Comparison of ENCODE assay signal across 10 mouse cellular contexts in the genomic region with DNA sequence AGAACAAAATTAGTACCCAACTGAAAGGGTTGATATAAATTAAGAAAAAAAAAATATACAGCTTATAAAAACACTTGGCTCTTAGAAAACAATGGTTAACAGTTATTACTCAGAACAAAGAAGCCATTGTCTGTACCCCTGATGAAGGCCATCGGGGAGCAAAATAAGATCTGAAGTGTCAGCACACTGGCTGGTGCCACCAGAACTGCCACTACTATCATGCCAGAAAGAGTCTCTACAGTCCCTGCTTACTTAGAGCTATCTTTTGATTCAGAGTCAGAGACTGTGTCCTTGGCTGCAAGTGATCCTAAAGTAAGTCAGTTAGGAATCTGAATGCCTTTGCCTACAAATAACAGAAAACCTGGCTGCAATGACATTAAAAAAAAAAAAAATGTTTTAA. TPM values are rescaled to one million over a fixed set of nuclear protein-coding genes. Genes with fewer than 3 reads are reported as not detected.
A peak's percentile ranks its signal among the peaks of the same experiment; 100 is the strongest.
DNase-seq lines count a peak whose midpoint lies in the region; ATAC-seq lines count a peak whose summit lies in the region.
"Had no signal": no experiment of that assay in that cellular context is flagged by ENCODE, and none has a peak within 500 bp of the region (broad histone marks: within the 10 kb centered on the region; RNA-seq: fewer than 3 reads in every experiment).

No protein-coding gene starts in this region.

- peak overlapping the region; percentile 64 for H3K27ac ChIP-seq in heart, embryonic 16.5 days (ENCODE audit: low read length)
- peak overlapping the region; percentile 20 for H3K27ac ChIP-seq in hindbrain, embryonic 16.5 days (ENCODE audit: low read depth, low read length)
- H3K27ac ChIP-seq: embryonic facial prominence, embryonic 12.5 days; limb, embryonic 15.5 days had no signal

- no peaks in the 10 kb centered on the region for H3K27me3 ChIP-seq in heart, embryonic 16.5 days (ENCODE audit: control insufficient read depth, insufficient read depth, low read length)
- no peaks in the 10 kb centered on the region for H3K27me3 ChIP-seq in hindbrain, embryonic 16.5 days (replicated peaks; ENCODE audit: control insufficient read depth, insufficient read depth, low read length)
- H3K27me3 ChIP-seq: embryonic facial prominence, embryonic 12.5 days; limb, embryonic 15.5 days had no signal

- H3K4me3 ChIP-seq in heart, embryonic 16.5 days (ENCODE audit: low read length) = no peak overlapping the region
- no peak overlapping the region for H3K4me3 ChIP-seq in hindbrain, embryonic 16.5 days (ENCODE audit: low read length)
- H3K4me3 ChIP-seq: embryonic facial prominence, embryonic 12.5 days; limb, embryonic 15.5 days had no signal

- no peaks in the 10 kb centered on the region for H3K9me3 ChIP-seq in heart, embryonic 16.5 days (replicated peaks; ENCODE audit: control insufficient read depth, low read length)
- no peaks in the 10 kb centered on the region for H3K9me3 ChIP-seq in hindbrain, embryonic 16.5 days (ENCODE audit: control insufficient read depth, low read length)
- H3K9me3 ChIP-seq: limb, embryonic 15.5 days had no signal

- 35% methylated on average over 1 of the region's 1 CpGs for WGBS in heart, embryonic 16.5 days
- 10% methylated on average over 1 of the region's 1 CpGs for WGBS in hindbrain, embryonic 16.5 days

- 0 out of 2 replicates have a peak overlapping the region, but pooled peaks have one; percentile 21 for H3K9ac ChIP-seq in heart, embryonic 16.5 days (ENCODE audit: low read length)
- H3K9ac ChIP-seq in hindbrain, embryonic 16.5 days (ENCODE audit: low read depth, low read length) = no peak overlapping the region
- H3K9ac ChIP-seq: embryonic facial prominence, embryonic 12.5 days; limb, embryonic 15.5 days had no signal

- H3K4me1 ChIP-seq in heart, embryonic 16.5 days (ENCODE audit: control insufficient read depth, insufficient read depth, low read length) = peaks cover 21% of the 10 kb centered on the region
- peaks cover 3% of the 10 kb centered on the region; the same call in 1 of the 2 replicates for H3K4me1 ChIP-seq in hindbrain, embryonic 16.5 days (ENCODE audit: control insufficient read depth, insufficient read depth, low read depth, low read length)
- H3K4me1 ChIP-seq: embryonic facial prominence, embryonic 12.5 days had no signal

- no peaks in the 10 kb centered on the region for H3K36me3 ChIP-seq in heart, embryonic 16.5 days (ENCODE audit: control insufficient read depth, insufficient read depth)
- no peaks in the 10 kb centered on the region for H3K36me3 ChIP-seq in hindbrain, embryonic 16.5 days (ENCODE audit: control insufficient read depth, insufficient read depth, low read length)
- H3K36me3 ChIP-seq: embryonic facial prominence, embryonic 12.5 days; limb, embryonic 15.5 days had no signal

- no peak for DNase-seq in heart, adult 18-20 months
- peak; percentile 60 for DNase-seq in testis, postnatal 14 days (ENCODE audit: low spot score)
- DNase-seq in testis, postnatal 10 days (ENCODE audit: low spot score) = no peak
- DNase-seq in retina, postnatal 1 day = peak; percentile 73
- no peak for DNase-seq in adrenal gland, adult 8-10 months
- DNase-seq in kidney, adult 8-10 months = no peak

- no peak overlapping the region for H3K4me2 ChIP-seq in heart, embryonic 16.5 days (ENCODE audit: low read depth, low read length)
- H3K4me2 ChIP-seq in hindbrain, embryonic 16.5 days (ENCODE audit: low read length) = no peak overlapping the region
- H3K4me2 ChIP-seq: embryonic facial prominence, embryonic 12.5 days; limb, embryonic 15.5 days had no signal

- no peak for ATAC-seq in heart, embryonic 16.5 days (replicated peaks; ENCODE audit: extremely low read depth, insufficient read depth, low FRiP score)
- no peak for ATAC-seq in hindbrain, embryonic 16.5 days

RNA-seq across cellular contexts. Expression of gene Cap1, which starts 5.7 kb away (rescaled TPM):
- polyA plus RNA-seq in heart, embryonic 16.5 days (2015; fragmentation: Nextera tagmentation; extraction: Ambion mirVana) = 44.3 and 51.9 TPM in 2 replicates
- total RNA-seq in heart, adult 18-20 months (2021) = 10 to 100 TPM; 46.3 to 52.7 TPM
- polyA plus RNA-seq in hindbrain, embryonic 16.5 days (2015; fragmentation: Nextera tagmentation; extraction: Ambion mirVana) = 71.6 and 84.9 TPM in 2 replicates
- total RNA-seq in adrenal gland, adult 8-10 months (2022) = 100 to 1,000 TPM; 134 to 181 (median 168) TPM

RNA-seq across cellular contexts. Expression of gene Ppt1, which starts 55.6 kb away (rescaled TPM):
- 73.1 and 91.5 TPM in 2 replicates for polyA plus RNA-seq in heart, embryonic 16.5 days (2015; fragmentation: Nextera tagmentation; extraction: Ambion mirVana)
- 10 to 100 TPM; 43.0 to 44.9 TPM for total RNA-seq in heart, adult 18-20 months (2021)
- polyA plus RNA-seq in hindbrain, embryonic 16.5 days (2015; fragmentation: Nextera tagmentation; extraction: Ambion mirVana) = 94.2 and 99.7 TPM in 2 replicates
- 100 to 1,000 TPM in 2 of 4 experiments, 10 to 100 TPM in 2; 71.3 to 138 (median 106) TPM for total RNA-seq in adrenal gland, adult 8-10 months (2022)

Comparison
In these comparisons a context has a peak if more than half of its experiments do, and no peak if none do; other contexts are left out.
1. DNase-seq: peak in testis, postnatal 14 days (single experiment) and retina, postnatal 1 day (single experiment); none in heart, adult 18-20 months (0 of 2), testis, postnatal 10 days (single experiment), adrenal gland, adult 8-10 months (single experiment) and kidney, adult 8-10 months (0 of 2).